Mouse (Mus musculus): ENCODE measurements at regions not wholly inside any gene's neighbourhood (a gene's known extent, or its start where the extent isn't known, plus 50 kb on each side); places are given as distances from the start of the nearest gene placed in this dataset.

GRCm38 (mm10) chr3:143807544-143807943, 397.5 kb downstream of the Lmo4 start:
- DNase-seq (ENCODE audit: low spot score in 2 of 2) = no peak

- no peak for DNase-seq (ENCODE audit: low spot score in 2 of 2)
These were observed 398.1 kb downstream of the Lmo4 start for GRCm38 (mm10) chr3:143806940-143807339.

DNA sequence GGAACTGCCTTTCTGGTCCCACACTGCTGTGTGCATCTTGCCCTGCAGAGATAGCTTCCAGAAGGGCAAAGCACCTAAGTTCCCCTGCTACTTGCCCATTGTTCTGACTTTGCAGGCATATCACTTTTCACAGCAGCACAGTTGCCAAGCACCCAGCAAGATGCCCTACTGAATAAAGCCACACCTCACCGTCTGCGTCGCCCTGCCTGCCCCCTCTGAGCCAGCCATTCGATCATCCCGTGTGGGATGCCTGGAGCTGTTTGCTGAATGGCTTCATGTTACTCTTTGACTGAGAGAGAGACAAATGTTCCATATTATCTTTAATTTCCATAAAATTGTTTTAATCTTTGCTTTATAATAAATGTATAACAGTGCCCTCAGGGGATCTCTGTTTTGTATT, 407.2 kb downstream of the Lmo4 start:
- no peak for DNase-seq (ENCODE audit: low spot score in 2 of 2)

DNA sequence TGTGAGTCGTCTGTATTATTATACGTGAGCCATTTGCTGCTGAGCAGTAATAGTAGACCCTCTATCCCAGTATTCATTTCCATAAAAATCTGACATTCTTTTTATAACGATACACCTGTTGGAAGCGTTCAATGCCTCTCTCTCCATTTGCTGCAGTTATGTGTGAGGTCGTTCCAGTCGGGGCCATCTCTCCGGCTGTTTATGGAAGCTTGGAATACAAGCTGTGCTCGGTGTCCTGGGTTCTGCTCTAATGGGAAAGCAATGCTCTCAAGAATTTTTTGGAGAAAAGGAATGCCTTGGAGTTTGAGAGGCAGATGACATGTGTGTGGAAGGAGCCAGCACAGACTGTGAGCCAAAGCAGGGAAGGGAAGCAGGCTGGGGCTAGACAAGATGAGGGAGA, 414.1 kb downstream of the Lmo4 start:
- DNase-seq (ENCODE audit: low spot score in 2 of 2) = no peak

DNA sequence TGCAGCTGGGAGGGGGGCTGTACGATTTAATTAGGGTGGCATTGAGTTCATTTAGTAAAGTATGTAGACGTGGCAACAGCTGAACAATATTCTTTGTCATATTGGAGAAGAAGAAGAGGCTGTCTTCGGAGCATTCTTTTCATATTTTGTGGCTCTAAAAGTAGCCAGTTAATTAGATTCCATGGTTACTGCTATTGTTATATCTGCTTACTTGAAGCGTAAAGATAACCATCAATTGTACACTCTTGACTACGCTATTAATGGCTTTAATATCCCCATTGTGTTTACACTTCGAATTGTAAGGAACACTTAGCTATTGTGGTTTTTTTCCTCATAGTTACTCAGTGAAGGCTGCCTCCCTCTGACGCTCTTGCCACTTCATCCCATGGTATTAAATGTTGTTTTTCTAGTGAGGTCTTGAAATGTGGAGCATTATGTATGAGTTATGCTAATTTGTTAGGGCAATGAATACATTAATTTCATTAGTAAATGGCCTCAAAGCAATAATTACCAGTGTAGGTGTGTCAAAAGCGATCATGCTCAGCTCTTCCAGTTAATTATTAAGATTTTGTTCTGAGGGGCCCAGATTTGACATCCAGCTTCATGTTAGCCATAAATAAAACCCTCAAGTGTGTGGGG, 415.0 kb downstream of the Lmo4 start:
- no peak for DNase-seq (ENCODE audit: low spot score in 2 of 2)

- no peak for DNase-seq (ENCODE audit: low spot score in 2 of 2)
These were observed 418.1 kb downstream of the Lmo4 start for GRCm38 (mm10) chr3:143786889-143787288.

DNA sequence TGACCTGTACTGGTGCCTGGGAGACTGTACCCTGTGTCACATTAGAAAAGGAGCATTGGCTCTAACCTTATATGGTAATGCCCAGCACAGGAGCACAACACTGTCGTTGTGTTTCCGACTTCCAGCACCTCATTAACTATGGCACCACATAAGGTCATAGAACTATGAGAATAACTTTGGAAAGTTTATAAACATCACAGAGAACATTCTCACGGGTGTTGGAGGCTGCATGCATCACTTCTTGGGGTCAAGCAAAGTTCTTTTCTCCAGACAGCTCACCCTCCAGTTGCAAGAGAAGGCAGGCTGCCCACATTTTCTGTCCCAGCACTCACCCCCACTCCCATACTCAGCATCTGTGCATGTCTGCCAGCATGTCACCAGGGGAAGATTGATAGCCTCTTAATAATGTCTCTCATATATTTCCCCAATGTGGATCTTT, 420.6 kb downstream of the Lmo4 start:
- no peak for DNase-seq (ENCODE audit: low spot score in 2 of 2)

- DNase-seq (ENCODE audit: low spot score in 2 of 2) = no peak
These were observed 426.9 kb downstream of the Lmo4 start for GRCm38 (mm10) chr3:143778161-143778560.

- no peak for DNase-seq (ENCODE audit: low spot score in 2 of 2)
These were observed 445.7 kb downstream of the Lmo4 start for GRCm38 (mm10) chr3:143759337-143759736.

DNA sequence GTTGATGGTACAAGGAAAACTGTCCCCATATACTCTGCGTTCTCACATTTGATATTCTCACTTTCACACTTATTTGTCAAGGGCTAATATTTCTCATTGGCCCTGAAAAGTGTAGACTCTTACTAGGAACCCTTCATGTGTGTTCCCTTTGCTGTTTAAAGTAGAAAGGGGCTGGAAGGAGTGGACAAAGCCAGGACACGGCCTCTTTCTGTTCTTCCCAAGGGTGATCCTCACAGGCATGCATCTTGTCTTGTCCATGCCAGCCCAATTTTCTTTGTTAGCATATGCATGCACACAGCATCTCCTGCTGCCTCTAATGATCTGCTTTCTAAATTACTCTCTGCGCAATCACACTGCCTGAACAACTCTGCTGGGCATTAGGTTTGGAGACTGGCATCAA, 451.8 kb downstream of the Lmo4 start:
- no peak for DNase-seq (ENCODE audit: low spot score in 2 of 2)

DNA sequence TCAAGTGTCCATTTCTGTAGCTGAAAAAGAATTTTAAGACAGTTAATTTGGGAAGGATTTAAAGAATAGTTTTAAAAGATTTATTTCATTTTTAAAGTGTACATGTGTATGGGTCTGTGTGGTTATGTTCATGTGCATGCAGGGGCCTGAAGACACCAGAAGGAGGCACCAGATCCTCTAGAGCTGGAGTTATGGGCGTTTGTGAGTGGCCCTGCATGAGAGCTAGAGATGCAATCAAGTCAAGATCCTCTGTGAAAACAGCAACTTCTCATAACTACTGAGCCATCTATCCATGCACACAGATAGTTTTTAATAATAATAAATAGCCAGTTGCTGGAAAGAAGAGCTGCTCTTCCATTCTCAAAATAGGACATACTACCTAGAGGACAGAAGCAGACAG, 452.4 kb downstream of the Lmo4 start:
- no peak for DNase-seq (ENCODE audit: low spot score in 2 of 2)

- DNase-seq (ENCODE audit: low spot score in 2 of 2) = no peak
These were observed 454.9 kb downstream of the Lmo4 start for GRCm38 (mm10) chr3:143750128-143750527.

- peak in 1 of 2 experiments; percentile 11 for DNase-seq (ENCODE audit: low spot score in 2 of 2)
These were observed 461.4 kb downstream of the Lmo4 start for GRCm38 (mm10) chr3:143743649-143744048.

- DNase-seq (ENCODE audit: low spot score in 2 of 2) = no peak
These were observed 462.0 kb downstream of the Lmo4 start for GRCm38 (mm10) chr3:143742786-143743571.

DNA sequence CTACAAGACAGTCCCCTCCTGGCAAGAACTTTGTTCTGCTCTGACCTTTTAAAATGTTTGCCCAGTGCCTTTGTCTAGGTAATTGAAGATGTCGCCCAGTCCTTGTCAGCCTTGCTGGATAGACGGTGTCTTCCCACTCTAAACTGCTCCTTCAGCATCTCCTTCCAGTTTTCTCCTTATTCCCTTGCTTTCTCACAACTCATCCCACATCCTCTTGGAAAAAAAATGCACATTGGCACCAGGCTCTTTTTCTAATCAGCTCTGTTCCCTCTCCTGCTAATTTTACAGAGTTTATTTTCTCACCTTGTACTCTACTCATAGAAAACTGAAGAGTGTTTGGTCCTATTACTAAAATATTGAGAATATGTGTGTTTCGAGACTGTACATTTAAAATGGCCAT, 466.3 kb downstream of the Lmo4 start:
- peak in 1 of 2 experiments; percentile 23 for DNase-seq (ENCODE audit: low spot score in 2 of 2)

- no peak for DNase-seq (ENCODE audit: low spot score in 2 of 2)
These were observed 467.2 kb downstream of the Lmo4 start for GRCm38 (mm10) chr3:143737844-143738243.

DNA sequence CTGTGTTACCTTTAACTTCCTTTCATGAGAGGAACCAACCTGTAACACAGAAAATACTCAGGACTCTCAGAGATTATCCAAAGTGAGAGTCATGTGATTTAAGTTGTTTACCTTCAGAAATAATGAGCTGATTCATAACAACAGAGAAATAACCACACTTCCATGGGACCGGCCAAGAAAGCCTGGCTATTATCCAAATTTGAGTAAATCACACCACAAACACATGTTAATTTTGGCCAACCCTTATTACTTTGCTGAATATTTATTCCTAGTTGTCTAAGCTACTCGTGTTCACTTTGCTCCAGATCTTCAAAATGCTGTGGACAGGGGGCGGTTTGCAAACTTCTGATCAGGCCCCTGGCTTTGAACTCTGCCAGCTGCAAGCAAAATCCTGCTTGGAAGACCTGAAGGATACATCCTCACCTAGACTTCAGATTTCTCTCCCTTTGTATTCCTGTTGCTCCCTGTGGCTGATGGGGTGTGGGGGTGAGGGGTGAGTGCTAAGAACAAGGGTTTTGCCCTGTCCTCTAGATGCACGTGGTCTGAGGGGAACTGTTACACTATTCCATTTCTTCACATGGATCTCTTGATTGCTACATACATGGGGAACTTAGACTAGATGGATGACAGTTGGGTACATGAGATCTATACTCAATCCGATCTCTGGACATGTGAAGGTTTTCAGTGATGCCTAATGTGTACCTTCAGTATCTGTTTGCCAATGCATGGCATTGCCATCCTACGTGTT, 468.2 kb downstream of the Lmo4 start:
- DNase-seq (ENCODE audit: low spot score in 2 of 2) = no peak

DNA sequence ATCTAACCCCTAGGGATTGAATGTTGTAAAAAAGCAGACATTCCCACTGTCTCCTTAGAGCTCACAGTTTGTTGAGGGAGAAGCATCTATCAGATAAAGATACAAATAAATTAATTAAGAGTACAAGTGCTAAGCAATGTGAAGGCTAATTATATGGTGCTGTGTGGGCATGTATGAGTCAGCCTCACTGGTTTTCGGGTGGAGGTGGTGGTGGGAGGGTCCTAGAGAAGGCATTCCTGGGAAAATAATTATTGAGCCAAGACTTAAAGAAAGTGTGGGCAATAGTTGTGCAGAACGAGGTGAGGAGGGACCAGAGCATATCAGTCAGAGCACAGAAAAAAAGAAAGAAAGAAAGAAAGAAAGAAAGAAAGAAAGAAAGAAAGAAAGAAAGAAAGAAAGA, 470.2 kb downstream of the Lmo4 start:
- DNase-seq (ENCODE audit: low spot score in 2 of 2) = peak in 1 of 2 experiments; percentile 50

DNA sequence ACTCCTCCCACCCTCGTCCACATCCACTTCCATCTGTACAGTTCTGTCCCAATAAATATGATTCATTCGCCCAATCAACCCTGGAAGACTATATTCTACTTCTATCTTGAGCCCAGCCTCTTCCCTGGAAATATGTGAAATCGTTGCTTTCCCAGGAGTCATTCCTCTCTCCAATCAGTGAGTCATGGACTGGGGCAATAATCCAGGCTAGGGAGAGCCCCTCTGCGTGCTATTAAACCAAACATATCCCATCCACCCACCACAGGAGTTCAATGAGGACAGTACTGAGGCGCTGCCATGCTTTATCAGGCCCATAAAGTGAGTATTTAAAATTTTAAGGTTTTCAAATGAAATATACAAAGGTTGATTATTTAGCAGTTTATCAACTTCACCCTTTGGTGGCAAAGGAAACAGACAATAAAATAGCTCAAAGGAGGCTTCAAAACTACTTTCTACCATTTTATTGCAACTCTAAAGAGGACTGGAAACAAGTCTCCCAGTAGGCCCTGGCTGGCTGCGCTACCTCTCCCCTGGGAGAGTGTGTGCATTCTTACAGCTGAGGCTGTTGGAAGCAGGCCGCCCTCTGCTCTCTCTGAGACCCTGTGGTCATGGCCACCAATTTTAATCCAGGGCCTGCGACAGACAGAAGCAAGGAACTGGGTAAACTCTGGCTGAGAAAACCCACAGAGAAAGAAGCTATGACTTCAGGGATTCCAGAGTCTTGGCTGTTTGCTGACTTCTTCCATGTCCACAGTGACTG, 471.9 kb downstream of the Lmo4 start:
- DNase-seq (ENCODE audit: low spot score in 2 of 2) = no peak

DNA sequence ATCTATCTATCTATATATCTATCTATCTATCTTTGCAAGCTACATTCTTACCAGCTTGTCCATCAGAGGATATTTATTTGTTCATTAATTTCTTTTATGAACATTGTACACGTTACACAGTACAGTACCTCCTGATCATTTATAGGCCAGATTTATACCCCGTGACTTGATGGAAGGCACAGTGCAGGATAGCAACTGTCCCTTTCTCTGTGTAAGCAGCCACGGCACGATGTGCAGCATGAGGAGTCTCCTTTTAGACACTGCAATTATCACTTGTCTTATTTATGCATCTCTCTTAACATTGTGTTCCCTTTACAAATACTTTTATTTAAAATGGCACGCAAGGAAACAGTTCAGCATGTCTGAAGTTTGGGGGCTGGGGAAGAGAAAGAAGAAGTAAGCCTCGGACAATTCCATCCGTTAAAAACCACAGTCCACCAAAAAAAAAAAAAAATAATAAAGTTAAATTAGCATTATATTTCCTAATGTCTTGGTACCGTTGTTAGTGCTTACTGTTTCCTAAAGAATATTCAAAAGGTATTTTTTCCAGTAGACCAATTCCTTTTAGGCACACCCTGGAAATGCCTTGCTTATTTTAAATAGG, 475.4 kb downstream of the Lmo4 start:
- no peak for DNase-seq (ENCODE audit: low spot score in 2 of 2)

DNA sequence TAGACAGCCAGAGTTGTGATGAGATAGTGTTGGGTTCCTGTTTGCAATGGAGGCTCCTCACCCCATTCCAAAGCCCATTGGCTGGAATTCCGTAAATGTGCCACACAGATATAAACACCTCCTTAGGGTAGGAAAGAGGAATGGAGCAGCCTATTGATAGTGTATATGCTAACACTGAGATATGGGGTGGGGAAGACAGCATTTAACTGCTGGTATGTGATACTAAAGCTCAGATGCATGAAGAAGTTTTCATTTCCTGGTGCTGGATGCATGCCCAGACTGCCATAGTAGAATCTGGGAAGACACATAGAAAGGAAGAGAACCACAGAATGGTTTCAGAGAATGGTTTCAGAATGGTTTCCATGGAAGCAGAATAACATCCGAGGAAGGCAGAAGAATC, 482.4 kb downstream of the Lmo4 start:
- DNase-seq (ENCODE audit: low spot score in 2 of 2) = peak in 1 of 2 experiments; percentile 38

All from left cerebral cortex, adult 8-10 months (tissue).